Mouse (Mus musculus): ENCODE measurements around the gene Acvrl1.
A peak's percentile ranks its signal among the peaks of the same experiment; 100 is the strongest.

Acvrl1 gene

GRCm38 (mm10) chr15:101107906-101108671, 20.2 kb upstream of the Acvrl1 start:
- DNase-seq (ENCODE audit: low read depth), result no peak

GRCm38 (mm10) chr15:101113176-101113575, 15.1 kb upstream of the Acvrl1 start:
- DNase-seq (ENCODE audit: low read depth), result peak; percentile 67

- peak; percentile 41 for DNase-seq (ENCODE audit: low read depth)
Measured at GRCm38 (mm10) chr15:101113778-101114177, 14.5 kb upstream of the Acvrl1 start.

- no peak for DNase-seq (ENCODE audit: low read depth)
Measured at GRCm38 (mm10) chr15:101115511-101116110, 12.7 kb upstream of the Acvrl1 start, which contains the start of gene Ankrd33. Ankrd33 (plus strand) TSS chr15:101115755.

- DNase-seq (ENCODE audit: low read depth), result peak; percentile 52
Measured at GRCm38 (mm10) chr15:101118399-101119125, 9.8 kb upstream of the Acvrl1 start.

- DNase-seq (ENCODE audit: low read depth), result no peak
Measured at GRCm38 (mm10) chr15:101121411-101122289, 6.7 kb upstream of the Acvrl1 start.

GRCm38 (mm10) chr15:101122290-101122589, 6.1 kb upstream of the Acvrl1 start:
- DNase-seq (ENCODE audit: low read depth), result no peak

- DNase-seq (ENCODE audit: low read depth), result no peak
Measured at GRCm38 (mm10) chr15:101123202-101123601, 5.1 kb upstream of the Acvrl1 start.

GRCm38 (mm10) chr15:101125561-101125960, 2.8 kb upstream of the Acvrl1 start:
- DNase-seq (ENCODE audit: low read depth), result no peak

- no peak for DNase-seq (ENCODE audit: low read depth)
Measured at GRCm38 (mm10) chr15:101126876-101127544, 1.3 kb upstream of the Acvrl1 start.

- no peak for DNase-seq (ENCODE audit: low read depth)
Measured at GRCm38 (mm10) chr15:101129412-101129811, 1.1 kb downstream of the Acvrl1 start.

- DNase-seq (ENCODE audit: low read depth), result peak; percentile 46
Measured at GRCm38 (mm10) chr15:101131498-101131897, 3.2 kb downstream of the Acvrl1 start.

- no peak for DNase-seq (ENCODE audit: low read depth)
Measured at GRCm38 (mm10) chr15:101132041-101132440, 3.7 kb downstream of the Acvrl1 start.

- DNase-seq (ENCODE audit: low read depth), result no peak
Measured at GRCm38 (mm10) chr15:101132761-101133160, 4.4 kb downstream of the Acvrl1 start.

GRCm38 (mm10) chr15:101133993-101134704, 5.8 kb downstream of the Acvrl1 start:
- DNase-seq (ENCODE audit: low read depth), result peak; percentile 78

GRCm38 (mm10) chr15:101135405-101135804, 7.1 kb downstream of the Acvrl1 start:
- DNase-seq (ENCODE audit: low read depth), result peak; percentile 78

GRCm38 (mm10) chr15:101137455-101137854, 9.1 kb downstream of the Acvrl1 start:
- no peak for DNase-seq (ENCODE audit: low read depth)

GRCm38 (mm10) chr15:101138675-101139074, 10.4 kb downstream of the Acvrl1 start:
- no peak for DNase-seq (ENCODE audit: low read depth)

GRCm38 (mm10) chr15:101139885-101140284, 11.6 kb downstream of the Acvrl1 start:
- DNase-seq (ENCODE audit: low read depth), result no peak

GRCm38 (mm10) chr15:101140587-101140986, 12.3 kb downstream of the Acvrl1 start:
- DNase-seq (ENCODE audit: low read depth), result no peak

GRCm38 (mm10) chr15:101141061-101141541, 12.8 kb downstream of the Acvrl1 start:
- peak; percentile 70 for DNase-seq (ENCODE audit: low read depth)

Data from naive thymus-derived CD4-positive, alpha-beta T cell, adult 2 months (primary cell).